Mouse (Mus musculus): ENCODE measurements around the gene Dcdc2c.

The Dcdc2c gene

GRCm38 (mm10) chr12:28460523-28460922 lies 91.7 kb downstream of the Dcdc2c start:
- DNase-seq (ENCODE audit: low read depth in 1 of 2, low spot score in 2 of 2) = no peak

GRCm38 (mm10) chr12:28458786-28459185 lies 93.4 kb downstream of the Dcdc2c start:
- no peak for DNase-seq (ENCODE audit: low read depth in 1 of 2, low spot score in 2 of 2)

- DNase-seq (ENCODE audit: low read depth in 1 of 2, low spot score in 2 of 2) = no peak
Observed at GRCm38 (mm10) chr12:28436536-28436935, 115.7 kb downstream of the Dcdc2c start.

GRCm38 (mm10) chr12:28432729-28433067 lies 119.5 kb downstream of the Dcdc2c start:
- DNase-seq (ENCODE audit: low read depth in 1 of 2, low spot score in 2 of 2) = no peak

- no peak for DNase-seq (ENCODE audit: low read depth in 1 of 2, low spot score in 2 of 2)
Observed at GRCm38 (mm10) chr12:28431832-28432728, 120.1 kb downstream of the Dcdc2c start.

- no peak for DNase-seq (ENCODE audit: low read depth in 1 of 2, low spot score in 2 of 2)
Observed at GRCm38 (mm10) chr12:28429856-28430255, 122.3 kb downstream of the Dcdc2c start.

GRCm38 (mm10) chr12:28416957-28417356 lies 135.2 kb downstream of the Dcdc2c start:
- DNase-seq (ENCODE audit: low read depth in 1 of 2, low spot score in 2 of 2) = no peak

GRCm38 (mm10) chr12:28407656-28408405 lies 144.4 kb downstream of the Dcdc2c start:
- DNase-seq (ENCODE audit: low read depth in 1 of 2, low spot score in 2 of 2) = no peak

GRCm38 (mm10) chr12:28402256-28402655 lies 149.9 kb downstream of the Dcdc2c start:
- no peak for DNase-seq (ENCODE audit: low read depth in 1 of 2, low spot score in 2 of 2)

- DNase-seq (ENCODE audit: low read depth in 1 of 2, low spot score in 2 of 2) = no peak
Observed at GRCm38 (mm10) chr12:28401372-28401771, 150.8 kb downstream of the Dcdc2c start.

GRCm38 (mm10) chr12:28392129-28392528 lies 160.1 kb downstream of the Dcdc2c start:
- DNase-seq (ENCODE audit: low read depth in 1 of 2, low spot score in 2 of 2) = no peak
